Mouse (Mus musculus) ES-CJ7 (cell line): ENCODE results near the gene Sgo1.

Experiments used
- DNase-seq: peaks from one replicate; pipeline ENCODE4 v3.0.0; 2011; ENCODE audit warnings: low read depth, low spot score

Gene Sgo1

DNA sequence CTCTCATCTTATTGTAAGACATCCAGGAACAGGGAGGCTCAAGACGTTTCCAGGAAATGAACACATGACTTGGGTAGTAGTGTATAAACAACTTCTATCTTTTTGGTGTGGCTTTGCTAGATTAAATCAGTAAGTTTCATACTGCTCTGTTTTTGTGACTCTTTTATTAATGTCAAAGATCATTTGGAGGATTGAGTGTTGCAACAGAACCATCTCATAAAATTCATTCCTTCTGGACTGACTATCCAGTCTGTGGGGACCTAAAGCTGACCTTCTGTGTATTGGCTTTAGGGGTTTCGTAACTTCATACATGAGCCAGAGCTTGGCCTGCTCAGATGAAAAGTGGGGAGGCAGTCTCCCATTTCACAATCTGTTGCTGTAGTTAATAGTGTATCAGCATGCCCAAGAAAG lies 38.9 kb downstream of the Sgo1 start:
- DNase-seq = no peak

GRCm38 (mm10) chr17:53643360-53643759 lies 45.8 kb downstream of the Sgo1 start:
- DNase-seq = no peak

- no peak for DNase-seq
Observed at GRCm38 (mm10) chr17:53631344-53631743, 57.8 kb downstream of the Sgo1 start.

DNA sequence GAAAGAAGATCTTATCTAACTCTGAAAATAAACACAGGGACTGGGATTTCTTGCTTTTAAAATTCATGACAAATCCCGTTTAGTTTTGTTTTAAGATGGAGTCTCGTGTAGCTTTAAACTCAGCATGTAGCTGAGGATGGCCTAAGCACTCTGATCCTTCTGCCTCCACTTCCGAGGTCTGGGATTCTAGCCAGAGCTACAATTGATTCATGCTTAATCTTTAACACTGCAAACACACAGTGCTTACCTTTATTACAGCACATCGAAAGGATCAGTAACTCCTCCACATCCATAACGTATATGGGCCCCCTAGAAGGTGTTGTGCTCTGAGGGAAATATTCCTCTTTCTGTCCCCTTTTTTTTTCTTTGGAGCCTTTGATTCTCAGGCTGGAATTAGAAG lies 61.0 kb downstream of the Sgo1 start:
- DNase-seq = no peak

DNA sequence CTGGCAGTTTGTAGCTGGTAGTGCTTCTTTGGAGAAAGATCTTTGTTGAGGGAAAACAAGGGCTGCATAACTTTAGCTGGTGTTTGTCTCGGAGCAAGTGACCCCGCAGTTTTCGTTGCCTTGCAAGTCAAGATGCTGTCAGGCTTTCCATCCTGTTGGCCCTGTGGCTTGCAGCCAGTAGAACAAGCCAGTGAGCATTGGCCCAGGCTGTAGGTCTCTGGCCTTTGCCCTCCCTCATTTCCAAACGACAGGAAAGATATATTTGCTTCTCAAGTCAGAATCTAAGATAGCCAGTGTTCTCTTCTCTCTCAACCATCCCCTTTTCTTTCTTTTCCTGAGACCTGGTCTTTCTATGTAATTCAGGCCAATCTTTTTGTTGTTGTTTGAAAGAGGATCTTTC lies 61.6 kb downstream of the Sgo1 start:
- no peak for DNase-seq

DNA sequence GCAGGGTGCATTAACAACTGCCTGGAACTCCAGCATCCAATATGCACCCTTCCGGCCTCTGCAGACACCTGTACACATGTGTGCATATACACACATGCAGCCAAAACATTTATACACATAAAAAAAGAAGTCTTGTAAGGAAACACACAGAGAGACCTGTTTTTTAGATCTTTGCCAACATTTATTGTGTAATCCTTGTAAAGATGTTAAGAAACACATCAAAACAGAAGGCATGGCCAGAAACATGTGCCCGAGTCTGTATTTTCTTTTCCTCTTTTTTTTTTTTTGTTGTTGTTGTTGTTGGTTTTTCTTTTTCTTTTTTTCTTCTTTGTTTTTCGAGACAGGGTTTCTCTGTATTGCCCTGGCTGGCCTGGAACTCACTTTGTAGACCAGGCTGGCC lies 63.0 kb downstream of the Sgo1 start:
- no peak for DNase-seq
